Mouse (Mus musculus) kidney, postnatal 36 days (tissue): ENCODE measurements at regions not wholly inside any gene's neighbourhood (a gene's known extent, or its start where the extent isn't known, plus 50 kb on each side); places are given as distances from the start of the nearest gene placed in this dataset.
"Not testable (repeated sequence)": the region's sequence is repeated elsewhere in the genome, so short reads cannot be mapped to it uniquely, and the experiment has no call there.

Experiments used
- DNase-seq, 2 experiments: peaks; one replicate each; pipeline ENCODE4 v3.0.0; 2021 to 2022; ENCODE audit warnings: mixed read lengths in 2 of 2

DNA sequence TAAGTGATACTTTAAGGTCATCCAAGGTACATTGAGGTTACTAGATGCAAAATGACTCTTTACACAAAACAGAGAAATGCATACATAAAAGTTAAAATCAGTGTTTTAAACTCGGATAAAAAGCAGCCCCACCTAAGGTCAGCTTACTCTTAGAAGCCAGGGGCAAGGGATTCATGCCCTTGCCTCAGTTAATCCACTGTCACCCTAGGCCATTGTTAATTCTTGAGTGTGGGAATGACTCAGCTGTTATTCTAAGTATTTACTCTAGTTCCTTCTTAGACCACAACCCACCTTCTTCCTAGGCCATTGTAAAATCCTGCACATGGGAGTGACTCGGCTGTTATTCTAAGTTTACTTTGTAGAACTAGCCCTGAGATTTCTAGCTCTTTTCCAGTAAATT is 64.1 kb upstream of the Ces1h start:
- not testable (repeated sequence) for DNase-seq

DNA sequence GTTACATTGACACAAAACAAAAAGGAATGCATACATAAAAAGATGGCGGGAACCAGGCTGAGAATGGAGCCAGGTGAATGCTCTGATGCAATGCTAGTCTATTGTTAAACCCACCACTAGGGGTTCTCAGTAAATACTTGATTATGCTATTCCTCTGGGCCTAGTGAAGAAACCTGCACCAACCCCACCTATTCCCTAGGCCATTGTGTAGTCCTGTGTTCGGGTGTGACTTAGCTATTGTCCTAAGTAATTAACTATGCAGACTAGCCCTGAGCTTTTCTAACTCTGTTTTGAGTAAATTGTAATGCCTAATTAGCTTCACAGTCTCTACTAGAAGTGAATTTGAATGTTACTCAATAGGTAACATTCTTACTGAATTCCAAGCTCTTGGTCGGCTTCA is 62.4 kb upstream of the Ces1h start:
- no peak for DNase-seq

DNA sequence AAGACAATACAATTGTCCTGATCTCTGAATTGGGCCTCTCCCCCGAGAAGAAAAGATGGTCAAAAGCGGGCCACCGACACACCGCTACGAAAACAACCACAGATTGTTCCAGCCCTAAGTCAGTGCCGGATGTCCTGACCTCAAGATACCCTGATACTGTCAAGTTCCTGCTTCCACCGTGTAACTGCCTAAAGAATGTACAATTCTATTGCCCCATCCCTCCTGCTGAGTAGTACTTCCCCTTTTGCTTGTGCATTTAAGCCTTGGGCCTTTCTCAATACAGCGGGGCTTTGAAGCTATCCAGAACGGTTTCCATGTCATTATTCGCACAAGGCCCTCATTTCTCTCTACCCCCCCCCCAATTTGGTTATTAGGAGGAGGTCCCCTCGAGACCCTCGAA is 57.1 kb upstream of the Ces1h start:
- not testable (repeated sequence) for DNase-seq

DNA sequence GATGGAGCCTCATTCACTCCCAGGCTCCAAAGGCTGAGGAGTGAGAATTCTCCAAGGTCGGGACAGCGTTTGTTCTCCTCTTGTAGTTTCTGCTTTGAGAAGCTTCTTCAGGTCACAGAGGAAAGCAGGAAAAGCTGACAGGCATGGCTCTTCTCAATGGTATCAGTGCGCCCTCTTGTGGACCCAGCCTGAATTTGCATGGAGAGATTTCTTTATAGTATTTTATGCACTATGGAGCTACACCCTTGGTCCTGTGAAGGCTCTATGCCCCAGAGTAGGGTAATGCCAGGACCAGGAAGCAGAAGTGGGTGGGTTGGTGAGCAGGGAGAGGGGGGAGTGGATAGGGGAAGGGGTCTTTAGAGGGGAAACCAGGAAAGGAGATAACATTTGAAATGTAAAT is 51.1 kb upstream of the Ces1h start:
- DNase-seq = peak; percentile 49 to 79
